Mouse (Mus musculus) bone marrow, adult 2 months (tissue): ENCODE data around the gene Pak1. TPM values are rescaled to one million over a fixed set of nuclear protein-coding genes. Genes with fewer than 3 reads are reported as not detected.

Experiments used
- H3K27ac ChIP-seq: fragments of 200-500 bp; 2 replicates; pipeline ENCODE4 v1.5.1; 2012; ENCODE audit warnings: low read depth, mild to moderate bottlenecking, control low read depth, inconsistent platforms, low read length; ENCODE audit not compliant: control insufficient read depth, poor library complexity, insufficient read depth
- H3K4me1 ChIP-seq: fragments of 200-500 bp; 2 replicates; pipeline ENCODE4 v1.6.1; 2011; ENCODE audit warnings: low read length; ENCODE audit not compliant: control insufficient read depth, insufficient read depth
- H3K4me3 ChIP-seq: fragments of 200-500 bp; replicated peaks from 2 replicates; pipeline ENCODE3; 2011; ENCODE audit warnings: mild to moderate bottlenecking, low read depth, low read length, control low read depth; ENCODE audit not compliant: control insufficient read depth
- CTCF ChIP-seq: fragments of 200-500 bp; IDR thresholded peaks from 2 replicates; pipeline ENCODE4 v1.5.1; 2011; ENCODE audit warnings: low read length, control low read depth; ENCODE audit not compliant: control insufficient read depth, insufficient read depth
- POLR2A ChIP-seq: fragments of 200-500 bp; IDR thresholded peaks from 2 replicates; pipeline ENCODE4 v1.6.1; 2011; ENCODE audit warnings: low read depth, mild to moderate bottlenecking, control low read depth, low read length, borderline replicate concordance; ENCODE audit not compliant: control insufficient read depth
- WGBS: fragments of 180-500 bp; shearing (Covaris S2); methylation state at CpG from one replicate; pipeline ENCODE4 v1.1.7; 2018; 5-methylcytosine and 5-hydroxymethylcytosine counted together
- polyA plus RNA-seq: library from polyadenylated mRNA; stranded (reverse); fragments of >200 nt; gene quantifications from 2 replicates; pipeline ENCODE4 v1.2.4, GENCODE M21; 2011; ENCODE audit warnings: low replicate concordance; ENCODE audit not compliant: missing spikeins, insufficient read depth, insufficient read length

Gene Pak1
- polyA plus RNA-seq, 1 experiment, result 18.2 TPM

- no peak for TF ChIP-seq CTCF
- TF ChIP-seq POLR2A, result no peak
- WGBS, result 83% methylated on average over 3 of the region's 3 CpGs
- Histone ChIP-seq H3K4me3 (no peak overlapping the region), H3K4me1 (no peaks in the 10 kb centered on the region), H3K27ac (no peak overlapping the region)
Measured at GRCm38 (mm10) chr7:97850331-97850730, 62.0 kb downstream of the Pak1 start.

- H3K27ac ChIP-seq, result no peak overlapping the region
- WGBS, result 18% methylated on average over 3 of the region's 3 CpGs
- TF ChIP-seq CTCF (no peak), POLR2A (no peak)
- H3K4me1 ChIP-seq, result no peaks in the 10 kb centered on the region; the same call in 1 of the 2 replicates
- H3K4me3 ChIP-seq, result no peak overlapping the region
Measured at GRCm38 (mm10) chr7:97863512-97863911, 75.2 kb downstream of the Pak1 start.

- Histone ChIP-seq H3K4me1 (no peaks in the 10 kb centered on the region; the same call in 1 of the 2 replicates), H3K27ac (no peak overlapping the region), H3K4me3 (no peak overlapping the region)
- WGBS, result 65% methylated on average over 1 of the region's 1 CpGs
- TF ChIP-seq CTCF (no peak), POLR2A (no peak)
Measured at GRCm38 (mm10) chr7:97864531-97864930, 76.2 kb downstream of the Pak1 start.

- 81% methylated on average over 5 of the region's 5 CpGs for WGBS
- Histone ChIP-seq H3K27ac (no peak overlapping the region), H3K4me1 (no peaks in the 10 kb centered on the region; the same call in 1 of the 2 replicates), H3K4me3 (no peak overlapping the region)
- no peak for TF ChIP-seq CTCF
- TF ChIP-seq POLR2A, result no peak
Measured at GRCm38 (mm10) chr7:97867866-97868265, 79.5 kb downstream of the Pak1 start.

- Histone ChIP-seq H3K4me1 (no peaks in the 10 kb centered on the region), H3K27ac (no peak overlapping the region), H3K4me3 (no peak overlapping the region)
- no peak for TF ChIP-seq POLR2A
- TF ChIP-seq CTCF, result no peak
- WGBS, result 96% methylated on average over 1 of the region's 1 CpGs
Measured at GRCm38 (mm10) chr7:97868766-97869165, 80.4 kb downstream of the Pak1 start.

- no peak overlapping the region for H3K27ac ChIP-seq
- H3K4me3 ChIP-seq, result no peak overlapping the region
- WGBS, result 93% methylated on average over 4 of the region's 4 CpGs
- no peaks in the 10 kb centered on the region for H3K4me1 ChIP-seq
- no peak for TF ChIP-seq CTCF
- TF ChIP-seq POLR2A, result no peak
Measured at GRCm38 (mm10) chr7:97872396-97872795, 84.1 kb downstream of the Pak1 start.

- no peaks in the 10 kb centered on the region for H3K4me1 ChIP-seq
- no peak overlapping the region for H3K4me3 ChIP-seq
- no peak for TF ChIP-seq CTCF
- no peak for TF ChIP-seq POLR2A
- no peak overlapping the region for H3K27ac ChIP-seq
Measured at GRCm38 (mm10) chr7:97873317-97873716, 85.0 kb downstream of the Pak1 start.

- H3K4me1 ChIP-seq, result no peaks in the 10 kb centered on the region
- WGBS, result 82% methylated on average over 7 of the region's 7 CpGs
- no peak overlapping the region for H3K4me3 ChIP-seq
- no peak overlapping the region for H3K27ac ChIP-seq
- no peak for TF ChIP-seq POLR2A
- TF ChIP-seq CTCF, result no peak
Measured at GRCm38 (mm10) chr7:97877846-97878538, 89.7 kb downstream of the Pak1 start.

GRCm38 (mm10) chr7:97911646-97912045 is 123.3 kb downstream of the Pak1 start:
- Histone ChIP-seq H3K4me3 (no peak overlapping the region), H3K4me1 (no peaks in the 10 kb centered on the region), H3K27ac (no peak overlapping the region)
- WGBS, result 68% methylated on average over 3 of the region's 3 CpGs
- no peak for TF ChIP-seq CTCF
- no peak for TF ChIP-seq POLR2A
